ENCODE assay signal across 9 mouse cellular contexts in genomic region chr10:128194551-128195461, GRCm38 (mm10). TPM values are rescaled to one million over a fixed set of nuclear protein-coding genes. Genes with fewer than 3 reads are reported as not detected.
DNase-seq lines count a peak whose midpoint lies in the region; ATAC-seq and TF ChIP-seq lines count a peak whose summit lies in the region.
"Had no signal": no experiment of that assay in that cellular context is flagged by ENCODE, and none has a peak within 500 bp of the region (broad histone marks: within the 10 kb centered on the region; RNA-seq: fewer than 3 reads in every experiment).

No protein-coding gene starts in this region.

- H3K27me3 ChIP-seq in forebrain, embryonic 13.5 days: peaks cover 25% of the 10 kb centered on the region
- peaks cover 17% of the 10 kb centered on the region for H3K27me3 ChIP-seq in midbrain, embryonic 11.5 days (ENCODE audit: control insufficient read depth, insufficient read depth, low read length)

- H3K27ac ChIP-seq in forebrain, embryonic 13.5 days: no peak overlapping the region
- peak overlapping the region; percentile 83 for H3K27ac ChIP-seq in layer of hippocampus, adult 2 months
- H3K27ac ChIP-seq in midbrain, embryonic 11.5 days (ENCODE audit: low read depth, low read length): no peak overlapping the region

- WGBS in forebrain, embryonic 13.5 days: under 1% methylated on average over 53 of the region's 79 CpGs
- under 1% methylated on average over 62 of the region's 79 CpGs for WGBS in midbrain, embryonic 11.5 days

- no peak for TF ChIP-seq CTCF in layer of hippocampus, adult 2 months (conservative IDR thresholded peaks at IDR 0.05)

- ATAC-seq in forebrain, embryonic 13.5 days: peak; percentile 90
- ATAC-seq in midbrain, embryonic 11.5 days (ENCODE audit: low FRiP score): peak; percentile 92

- H3K9me3 ChIP-seq in forebrain, embryonic 13.5 days (replicated peaks): no peaks in the 10 kb centered on the region
- H3K9me3 ChIP-seq in midbrain, embryonic 11.5 days (ENCODE audit: control insufficient read depth, low read length): no peaks in the 10 kb centered on the region

- H3K4me3 ChIP-seq in forebrain, embryonic 13.5 days: peak overlapping the region; percentile 74
- peak overlapping the region; percentile 84 for H3K4me3 ChIP-seq in layer of hippocampus, adult 2 months
- peak overlapping the region; percentile 67 for H3K4me3 ChIP-seq in midbrain, embryonic 11.5 days (ENCODE audit: low read depth, low read length)

- peak overlapping the region; percentile 77 for H3K9ac ChIP-seq in forebrain, embryonic 13.5 days
- H3K9ac ChIP-seq in midbrain, embryonic 11.5 days (ENCODE audit: low read length): peak overlapping the region; percentile 67

- peak overlapping the region; percentile 100 for H3K4me2 ChIP-seq in forebrain, embryonic 13.5 days
- peak overlapping the region; percentile 95 for H3K4me2 ChIP-seq in midbrain, embryonic 11.5 days

- DNase-seq in embryo, embryonic 11.5 days (ENCODE audit: low read depth, low spot score): peak; percentile 27
- no peak for DNase-seq in embryo, embryonic 10.5 days (ENCODE audit: low spot score)
- peak; percentile 20 for DNase-seq in thymus, postnatal 0 days (ENCODE audit: low spot score)
- DNase-seq in thymus, postnatal 25 days: no peak
- DNase-seq in layer of hippocampus, adult 2 months (ENCODE audit: low spot score in 2 of 2): peak in 1 of 2 experiments; percentile 48
- DNase-seq in midbrain, embryonic 11.5 days (ENCODE audit: low spot score, missing footprints): peak; percentile 94
- peak; percentile 70 for DNase-seq in telencephalon, adult 2 months (ENCODE audit: low read depth, low spot score)

- H3K4me1 ChIP-seq in forebrain, embryonic 13.5 days: peaks cover 10% of the 10 kb centered on the region
- peaks cover 5% of the 10 kb centered on the region for H3K4me1 ChIP-seq in midbrain, embryonic 11.5 days (ENCODE audit: control insufficient read depth, insufficient read depth, low read length)

- no peaks in the 10 kb centered on the region for H3K36me3 ChIP-seq in forebrain, embryonic 13.5 days (ENCODE audit: poor library complexity, severe bottlenecking)
- H3K36me3 ChIP-seq in midbrain, embryonic 11.5 days (ENCODE audit: control insufficient read depth, insufficient read depth, low read length): no peaks in the 10 kb centered on the region

RNA-seq across cellular contexts. Expression of gene Gls2, which starts 0.5 kb away (rescaled TPM):
- 0.78 and 1.5 TPM in 2 replicates for polyA plus RNA-seq in thymus, postnatal 0 days (2015; fragmentation: Nextera tagmentation; extraction: Ambion mirVana)
- 0.48 and 1.3 TPM in 2 replicates for polyA plus RNA-seq in forebrain, embryonic 13.5 days (2015; fragmentation: Nextera tagmentation; extraction: Ambion mirVana)
- 10 to 100 TPM; 20.1 to 21.0 TPM for total RNA-seq in layer of hippocampus, adult 2 months (2021)
- polyA plus RNA-seq in midbrain, embryonic 11.5 days (2014; fragmentation: Nextera tagmentation; extraction: Ambion mirVana): 0.72 and 0.82 TPM in 2 replicates
- total RNA-seq: neutrophil, adult 5-6 weeks had no signal

RNA-seq across cellular contexts. Expression of gene Rbms2, which starts 14.7 kb away (rescaled TPM):
- polyA plus RNA-seq in thymus, postnatal 0 days (2015; fragmentation: Nextera tagmentation; extraction: Ambion mirVana): 14.1 and 17.3 TPM in 2 replicates
- polyA plus RNA-seq in forebrain, embryonic 13.5 days (2015; fragmentation: Nextera tagmentation; extraction: Ambion mirVana): 12.6 and 12.9 TPM in 2 replicates
- total RNA-seq in layer of hippocampus, adult 2 months (2021): 10 to 100 TPM; 12.7 to 12.8 TPM
- polyA plus RNA-seq in midbrain, embryonic 11.5 days (2014; fragmentation: Nextera tagmentation; extraction: Ambion mirVana): 19.7 TPM in 2 replicates

RNA-seq across cellular contexts. Expression of gene Spryd4, which starts 16.8 kb away (rescaled TPM):
- polyA plus RNA-seq in thymus, postnatal 0 days (2015; fragmentation: Nextera tagmentation; extraction: Ambion mirVana): 15.4 and 17.1 TPM in 2 replicates
- 17.9 and 19.1 TPM in 2 replicates for polyA plus RNA-seq in forebrain, embryonic 13.5 days (2015; fragmentation: Nextera tagmentation; extraction: Ambion mirVana)
- total RNA-seq in layer of hippocampus, adult 2 months (2021): 10 to 100 TPM in 1 of 2 experiments, 1 to 10 TPM in 1; 9.5 to 10.4 TPM
- polyA plus RNA-seq in midbrain, embryonic 11.5 days (2014; fragmentation: Nextera tagmentation; extraction: Ambion mirVana): 25.7 and 27.5 TPM in 2 replicates

RNA-seq across cellular contexts. Expression of gene Mip, which starts 30.8 kb away (rescaled TPM):
- polyA plus RNA-seq in thymus, postnatal 0 days (2015; fragmentation: Nextera tagmentation; extraction: Ambion mirVana): 0.06 TPM in 1 of 2 replicates, not detected in the other
- polyA plus RNA-seq in forebrain, embryonic 13.5 days (2015; fragmentation: Nextera tagmentation; extraction: Ambion mirVana): 0.13 and 0.21 TPM in 2 replicates
- total RNA-seq in layer of hippocampus, adult 2 months (2021): not detected
- 0.12 TPM in 1 of 2 replicates, not detected in the other for polyA plus RNA-seq in midbrain, embryonic 11.5 days (2014; fragmentation: Nextera tagmentation; extraction: Ambion mirVana)
- total RNA-seq: neutrophil, adult 5-6 weeks had no signal

RNA-seq across cellular contexts. Expression of gene Timeless, which starts 37.1 kb away (rescaled TPM):
- polyA plus RNA-seq in thymus, postnatal 0 days (2015; fragmentation: Nextera tagmentation; extraction: Ambion mirVana): 51.7 and 59.7 TPM in 2 replicates
- 52.9 and 62.1 TPM in 2 replicates for polyA plus RNA-seq in forebrain, embryonic 13.5 days (2015; fragmentation: Nextera tagmentation; extraction: Ambion mirVana)
- 1 to 10 TPM; 5.4 to 6.4 TPM for total RNA-seq in layer of hippocampus, adult 2 months (2021)
- 48.1 and 52.5 TPM in 2 replicates for polyA plus RNA-seq in midbrain, embryonic 11.5 days (2014; fragmentation: Nextera tagmentation; extraction: Ambion mirVana)

Comparison
In these comparisons a context has a peak if more than half of its experiments do, and no peak if none do; other contexts are left out.
1. DNase-seq: peak in embryo, embryonic 11.5 days (single experiment), thymus, postnatal 0 days (single experiment), midbrain, embryonic 11.5 days (single experiment) and telencephalon, adult 2 months (single experiment); none in embryo, embryonic 10.5 days (single experiment) and thymus, postnatal 25 days (single experiment).
2. Peak in every context shown above with its lines, with median percentiles within 50 percentile points of each other: H3K4me3 ChIP-seq.